Mouse (Mus musculus) brown adipose tissue, adult 24 weeks (tissue): ENCODE data around the gene Gm11007. TPM values are rescaled to one million over a fixed set of nuclear protein-coding genes. Genes with fewer than 3 reads are reported as not detected.
"Not testable (repeated sequence)": the region's sequence is repeated elsewhere in the genome, so short reads cannot be mapped to it uniquely, and the experiment has no call there.

ENCODE experiments used
- H3K27ac ChIP-seq: fragments of 200-500 bp; replicated peaks from 2 replicates; pipeline ENCODE4 v1.5.1; 2012; ENCODE audit warnings: low read depth, mild to moderate bottlenecking, low read length
- H3K4me1 ChIP-seq: fragments of 200-500 bp; 2 replicates; pipeline ENCODE4 v1.6.1; 2012; ENCODE audit warnings: low read length, mixed read lengths; ENCODE audit not compliant: control insufficient read depth, insufficient read depth, insufficient read length
- H3K4me3 ChIP-seq: fragments of 200-500 bp; 2 replicates; pipeline ENCODE4 v1.5.1; 2012; ENCODE audit warnings: low read depth, mild to moderate bottlenecking, low read length, moderate library complexity; ENCODE audit not compliant: insufficient read depth
- polyA plus RNA-seq: library from polyadenylated mRNA; stranded (reverse); fragments of >200 nt; gene quantifications from 2 replicates; pipeline ENCODE4 v1.2.4, GENCODE M21; 2012; ENCODE audit not compliant: missing spikeins, insufficient read depth, insufficient read length

Gene Gm11007
- not detected in 2 replicates for polyA plus RNA-seq

- not testable (repeated sequence) for H3K27ac ChIP-seq, H3K4me3 ChIP-seq, H3K4me1 ChIP-seq
Observed at GRCm38 (mm10) chr2:175643678-175644077, at the start of gene Gm11007. TSS of gene Gm11007 (plus strand) at chr2:175643978.

Other genes with a start within 250 kb of the Gm11007 start
- gene Gm4724, start 208.2 kb upstream of the Gm11007 start, polyA plus RNA-seq, result 11.3 TPM in 1 of 2 replicates, not detected in the other
- 2.9 and 8.4 TPM in 2 replicates for gene Zfp965, start 174.0 kb upstream of the Gm11007 start, polyA plus RNA-seq
- 6.2 and 16.3 TPM in 2 replicates for gene Zfp969, start 59.7 kb downstream of the Gm11007 start, polyA plus RNA-seq
- not detected in 2 replicates for gene Gm2007, start 97.6 kb downstream of the Gm11007 start, polyA plus RNA-seq
- gene Gm14288, start 157.1 kb downstream of the Gm11007 start, polyA plus RNA-seq, result not detected in 2 replicates
- 19.0 and 22.1 TPM in 2 replicates for gene Gm6710, start 225.2 kb downstream of the Gm11007 start, polyA plus RNA-seq